Mouse (Mus musculus) embryonic facial prominence, embryonic 15.5 days (tissue): ENCODE measurements around the gene Fndc1. TPM values are rescaled to one million over a fixed set of nuclear protein-coding genes. Genes with fewer than 3 reads are reported as not detected.

ENCODE experiments used
- ATAC-seq: fragments of 200-750 bp; cut with Nextera tagmentation; 2 replicates; pipeline ENCODE4 v1.8.0; 2017; ENCODE audit warnings: low read depth, moderate TSS enrichment; ENCODE audit not compliant: insufficient number of reproducible peaks, low FRiP score, low TSS enrichment
- H3K27ac ChIP-seq: fragments of 300-500 bp; sonication (generic); replicated peaks from 2 replicates; pipeline ENCODE4 v1.5.1; 2015; ENCODE audit warnings: mild to moderate bottlenecking, inconsistent platforms
- H3K27me3 ChIP-seq: fragments of 300-500 bp; sonication (generic); 2 replicates; pipeline ENCODE4 v1.6.1; 2015; ENCODE audit warnings: inconsistent platforms
- H3K36me3 ChIP-seq: fragments of 300-500 bp; sonication (generic); 2 replicates; pipeline ENCODE4 v1.6.1; 2015; ENCODE audit warnings: mild to moderate bottlenecking, inconsistent platforms
- H3K4me1 ChIP-seq: fragments of 300-500 bp; sonication (generic); 2 replicates; pipeline ENCODE4 v1.6.1; 2015; ENCODE audit warnings: inconsistent platforms
- H3K4me2 ChIP-seq: fragments of 300-500 bp; sonication (generic); replicated peaks from 2 replicates; pipeline ENCODE4 v1.6.1; 2015; ENCODE audit warnings: mild to moderate bottlenecking, inconsistent platforms
- H3K4me3 ChIP-seq: fragments of 300-500 bp; sonication (generic); replicated peaks from 2 replicates; pipeline ENCODE4 v1.5.1; 2015; ENCODE audit warnings: mild to moderate bottlenecking, inconsistent platforms
- H3K9ac ChIP-seq: fragments of 300-500 bp; sonication (generic); 2 replicates; pipeline ENCODE4 v1.6.1; 2015; ENCODE audit warnings: inconsistent platforms
- H3K9me3 ChIP-seq: fragments of 300-500 bp; sonication (generic); replicated peaks from 2 replicates; pipeline ENCODE4 v1.6.1; 2016; ENCODE audit warnings: inconsistent platforms
- WGBS: fragments of 180-500 bp; shearing (Covaris S2); methylation state at CpG from one replicate; pipeline ENCODE4 v1.1.7; 2015; 5-methylcytosine and 5-hydroxymethylcytosine counted together
- polyA plus RNA-seq: library from polyadenylated mRNA; unstranded; fragments of >200 nt; fragmentation: Nextera tagmentation; extraction: Ambion mirVana; gene quantifications from 2 replicates; pipeline ENCODE4 v1.2.1, GENCODE M21; 2015

Gene Fndc1
- polyA plus RNA-seq, 1 experiment from 2014 or later, result 51.6 TPM

DNA sequence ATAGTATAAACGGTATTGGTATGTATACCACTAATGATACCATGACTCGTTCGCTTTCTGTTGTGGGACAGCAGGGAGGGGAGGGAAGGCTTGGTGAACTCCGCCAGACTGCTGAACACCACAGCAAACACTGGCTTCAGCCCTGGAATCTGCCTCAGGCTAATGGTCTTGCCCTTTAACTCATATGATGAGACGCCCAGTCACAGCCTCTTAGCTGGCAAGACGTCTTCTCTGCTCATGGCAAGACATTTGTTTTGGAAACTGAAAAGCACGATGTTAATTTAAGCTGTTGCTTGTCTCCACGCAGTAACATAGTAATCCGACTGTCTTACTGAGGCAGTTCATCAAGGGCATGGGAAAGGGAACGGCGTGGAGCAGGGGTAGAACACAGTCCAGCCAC is 72.1 kb downstream of the Fndc1 start:
- H3K4me2 ChIP-seq, result no peak overlapping the region
- 63% methylated on average over 11 of the region's 11 CpGs for WGBS

DNA sequence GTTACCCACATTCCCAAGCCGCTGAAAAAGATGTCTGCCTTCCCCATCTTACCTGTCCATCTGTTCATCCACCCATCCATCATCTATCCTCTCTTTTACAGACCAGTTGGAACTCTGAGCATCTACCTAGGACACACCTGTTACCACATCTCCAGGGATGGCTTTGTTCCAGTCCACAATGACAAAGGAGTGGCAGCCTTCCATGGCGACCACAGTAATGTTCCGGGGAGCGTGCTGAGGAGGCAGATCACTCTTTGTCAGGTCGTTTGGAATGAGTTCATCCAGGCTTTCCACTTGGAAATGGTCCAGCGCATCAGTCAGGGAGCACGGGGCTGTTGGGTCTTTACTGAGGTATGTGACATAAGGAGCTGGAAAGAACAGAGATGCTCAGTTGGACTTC is 73.7 kb downstream of the Fndc1 start:
- no peak overlapping the region for H3K4me3 ChIP-seq

More for the DNA sequence above, 72.1 kb downstream of the Fndc1 start:
- Histone ChIP-seq H3K4me3 (no peak overlapping the region), H3K27ac (no peak overlapping the region), H3K9me3 (no peaks in the 10 kb centered on the region), H3K36me3 (no peaks in the 10 kb centered on the region), H3K27me3 (no peaks in the 10 kb centered on the region), H3K9ac (no peak overlapping the region), H3K4me1 (no peaks in the 10 kb centered on the region)
- ATAC-seq, result no peak

DNA sequence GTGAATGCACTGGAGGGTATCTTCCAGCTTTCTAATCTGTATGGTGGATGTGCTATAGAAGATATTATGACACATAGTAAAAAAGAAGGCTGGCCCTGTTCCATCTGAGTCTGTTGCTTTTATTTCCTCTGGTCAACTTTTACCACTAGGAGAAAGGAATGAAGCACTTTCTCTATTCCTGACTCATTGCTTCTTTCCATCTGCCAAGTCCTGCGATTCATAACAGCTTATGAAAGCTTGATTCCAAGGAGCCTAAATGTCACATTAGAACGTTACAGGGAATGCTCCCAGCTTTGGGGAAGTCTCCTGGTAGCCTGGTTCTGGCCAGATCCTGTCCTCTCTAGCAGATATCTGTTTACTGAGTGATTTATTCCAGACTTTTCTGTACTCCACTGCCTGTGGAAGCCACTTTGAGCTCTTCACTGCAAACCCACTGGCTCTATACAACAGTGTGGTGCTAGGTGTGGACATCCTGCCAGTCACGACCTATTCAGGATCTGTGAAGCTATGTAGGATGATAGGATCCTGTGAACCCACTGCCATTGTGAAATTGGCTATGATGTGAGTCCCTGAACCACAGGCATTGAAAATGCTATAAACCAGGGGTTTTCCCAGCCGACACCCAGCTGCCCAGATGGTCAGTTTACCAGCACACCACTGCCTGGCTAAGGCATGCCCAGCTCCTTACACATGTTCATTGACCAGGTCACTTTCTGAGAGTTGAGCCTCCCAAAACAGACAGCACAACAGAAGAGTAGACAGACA is 77.9 kb downstream of the Fndc1 start:
- no peaks in the 10 kb centered on the region for H3K4me1 ChIP-seq
- H3K4me3 ChIP-seq, result no peak overlapping the region
- H3K27me3 ChIP-seq, result no peaks in the 10 kb centered on the region
- no peak overlapping the region for H3K4me2 ChIP-seq
- no peaks in the 10 kb centered on the region for H3K9me3 ChIP-seq
- ATAC-seq, result no peak; the same call in 1 of the 2 replicates
- WGBS, result 73% methylated on average over 4 of the region's 4 CpGs
- H3K36me3 ChIP-seq, result peaks cover 4% of the 10 kb centered on the region; the same call in 1 of the 2 replicates
- H3K27ac ChIP-seq, result no peak overlapping the region
- no peak overlapping the region for H3K9ac ChIP-seq

More for the DNA sequence above, 73.7 kb downstream of the Fndc1 start:
- no peak overlapping the region for H3K4me2 ChIP-seq
- ATAC-seq, result no peak
- no peaks in the 10 kb centered on the region for H3K4me1 ChIP-seq
- 72% methylated on average over 7 of the region's 7 CpGs for WGBS
- H3K27me3 ChIP-seq, result no peaks in the 10 kb centered on the region
- no peak overlapping the region for H3K27ac ChIP-seq
- peaks cover 4% of the 10 kb centered on the region; the same call in 1 of the 2 replicates for H3K36me3 ChIP-seq
- no peaks in the 10 kb centered on the region for H3K9me3 ChIP-seq
- no peak overlapping the region for H3K9ac ChIP-seq

DNA sequence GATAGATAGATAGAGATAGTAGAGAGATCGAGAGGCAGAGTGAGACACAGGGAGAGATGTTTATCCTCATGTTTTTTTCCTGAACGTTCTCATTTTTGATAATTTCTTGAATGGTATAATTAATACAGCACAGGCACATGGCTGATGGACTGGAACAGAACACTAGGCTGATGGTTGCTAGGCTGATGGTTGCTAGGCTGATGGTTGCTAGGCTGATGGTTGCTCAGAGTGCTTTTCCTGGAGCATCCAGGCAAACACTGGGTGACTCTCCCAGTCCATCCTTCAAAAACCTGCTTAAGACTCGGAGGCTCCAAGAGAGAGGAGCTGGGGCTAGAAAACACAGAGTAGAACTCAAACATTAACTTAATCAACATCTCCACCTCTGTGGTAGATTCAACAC is 80.3 kb downstream of the Fndc1 start:
- Histone ChIP-seq H3K9me3 (no peaks in the 10 kb centered on the region), H3K36me3 (peaks cover 4% of the 10 kb centered on the region; the same call in 1 of the 2 replicates), H3K4me1 (no peaks in the 10 kb centered on the region), H3K9ac (no peak overlapping the region), H3K27ac (no peak overlapping the region), H3K4me2 (no peak overlapping the region), H3K4me3 (no peak overlapping the region), H3K27me3 (no peaks in the 10 kb centered on the region)
- ATAC-seq, result no peak
- 85% methylated on average over 3 of the region's 3 CpGs for WGBS

DNA sequence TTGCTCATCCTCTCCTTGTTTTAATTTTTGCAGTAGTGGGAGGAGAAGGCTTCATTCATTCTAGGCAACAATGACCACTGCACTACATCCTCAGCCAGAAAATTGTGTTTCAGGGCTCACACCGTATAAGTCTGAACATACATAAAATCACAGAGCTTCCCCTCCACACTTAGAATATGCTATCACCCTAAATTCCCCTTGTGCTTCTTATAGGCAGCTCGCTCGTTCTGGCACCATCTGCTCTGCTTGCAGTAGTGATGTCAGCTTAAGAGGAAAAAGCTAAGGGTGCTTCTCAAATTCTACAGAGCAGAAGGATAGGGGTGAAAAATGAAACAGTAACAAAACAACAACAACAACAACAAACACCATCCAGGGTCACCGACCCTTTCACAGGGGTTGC is 82.1 kb downstream of the Fndc1 start:
- Histone ChIP-seq H3K9ac (no peak overlapping the region), H3K9me3 (no peaks in the 10 kb centered on the region), H3K4me2 (no peak overlapping the region), H3K36me3 (peaks cover 4% of the 10 kb centered on the region; the same call in 1 of the 2 replicates), H3K4me3 (no peak overlapping the region), H3K27ac (no peak overlapping the region), H3K27me3 (no peaks in the 10 kb centered on the region), H3K4me1 (no peaks in the 10 kb centered on the region)
- WGBS, result 91% methylated on average over 4 of the region's 4 CpGs
- ATAC-seq, result no peak

DNA sequence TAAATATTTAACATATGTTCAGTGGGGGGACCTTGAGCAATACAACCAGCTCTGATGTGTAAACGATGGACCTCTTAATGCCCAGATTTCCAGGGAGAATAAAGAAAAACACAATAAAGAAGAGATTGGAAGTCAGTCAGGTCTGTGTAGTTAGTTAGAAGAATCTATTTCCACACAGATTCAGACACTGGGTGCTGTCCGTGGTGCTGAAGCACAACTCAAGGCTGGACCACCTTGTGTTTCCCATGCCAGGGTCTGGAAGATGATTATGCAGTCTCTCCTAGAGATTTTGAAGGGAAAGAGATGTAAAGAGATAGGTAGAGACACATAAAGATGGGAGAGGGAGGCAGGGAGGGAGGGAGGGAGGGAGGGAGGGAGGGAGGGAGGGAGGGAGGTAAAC is 86.1 kb downstream of the Fndc1 start:
- no peak for ATAC-seq
- 19% methylated on average over 2 of the region's 2 CpGs for WGBS
- Histone ChIP-seq H3K36me3 (no peaks in the 10 kb centered on the region), H3K4me2 (no peak overlapping the region), H3K9ac (no peak overlapping the region), H3K27ac (no peak overlapping the region), H3K27me3 (no peaks in the 10 kb centered on the region), H3K4me3 (no peak overlapping the region), H3K9me3 (no peaks in the 10 kb centered on the region), H3K4me1 (no peaks in the 10 kb centered on the region)

DNA sequence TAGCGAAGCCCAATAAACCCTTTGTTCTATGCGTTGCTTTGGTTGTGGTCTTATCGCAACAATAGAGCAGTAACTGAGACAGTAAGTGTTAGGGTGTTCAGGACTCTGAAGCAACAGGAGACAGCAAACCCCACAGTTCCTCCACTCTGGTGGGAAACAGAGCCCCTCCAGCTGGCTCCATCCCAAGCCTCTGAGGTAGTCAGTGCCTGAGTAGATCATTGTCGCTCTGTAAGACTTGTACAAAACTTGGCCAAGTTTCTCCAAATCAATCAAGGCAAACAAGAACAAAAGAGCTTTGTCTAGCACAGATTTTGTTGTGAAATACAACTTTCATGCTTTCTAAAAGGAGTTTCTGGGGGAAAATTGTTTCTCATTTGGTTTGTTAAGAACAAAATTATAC is 104.1 kb downstream of the Fndc1 start:
- Histone ChIP-seq H3K9ac (no peak overlapping the region), H3K27ac (no peak overlapping the region), H3K4me1 (no peaks in the 10 kb centered on the region), H3K27me3 (no peaks in the 10 kb centered on the region), H3K9me3 (no peaks in the 10 kb centered on the region), H3K4me2 (no peak overlapping the region), H3K36me3 (no peaks in the 10 kb centered on the region), H3K4me3 (no peak overlapping the region)
- 82% methylated on average over 4 of the region's 4 CpGs for WGBS
- ATAC-seq, result no peak

DNA sequence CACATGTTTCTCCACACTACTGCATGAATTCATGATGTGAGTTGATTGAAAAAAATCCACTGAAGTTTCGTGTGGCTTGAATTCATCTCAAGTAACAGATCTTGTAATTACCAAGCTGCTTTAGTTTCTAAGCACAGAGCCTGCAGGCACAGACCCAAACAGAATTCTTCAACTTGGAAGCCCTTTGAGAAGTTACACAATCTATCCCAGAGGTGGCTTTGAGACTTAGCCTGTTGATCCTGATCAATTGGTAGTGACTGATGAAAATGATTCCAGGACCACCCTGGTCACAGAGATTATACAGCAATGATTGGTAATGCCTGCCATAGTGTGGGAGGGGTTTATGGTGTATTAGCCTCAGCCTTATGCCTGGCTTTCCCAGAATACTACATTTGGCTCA is 108.2 kb downstream of the Fndc1 start:
- Histone ChIP-seq H3K9ac (no peak overlapping the region), H3K36me3 (no peaks in the 10 kb centered on the region), H3K4me2 (no peak overlapping the region), H3K27ac (no peak overlapping the region), H3K4me1 (no peaks in the 10 kb centered on the region), H3K9me3 (no peaks in the 10 kb centered on the region), H3K27me3 (no peaks in the 10 kb centered on the region), H3K4me3 (no peak overlapping the region)
- ATAC-seq, result no peak
- WGBS, result 7% methylated on average over 1 of the region's 1 CpGs

DNA sequence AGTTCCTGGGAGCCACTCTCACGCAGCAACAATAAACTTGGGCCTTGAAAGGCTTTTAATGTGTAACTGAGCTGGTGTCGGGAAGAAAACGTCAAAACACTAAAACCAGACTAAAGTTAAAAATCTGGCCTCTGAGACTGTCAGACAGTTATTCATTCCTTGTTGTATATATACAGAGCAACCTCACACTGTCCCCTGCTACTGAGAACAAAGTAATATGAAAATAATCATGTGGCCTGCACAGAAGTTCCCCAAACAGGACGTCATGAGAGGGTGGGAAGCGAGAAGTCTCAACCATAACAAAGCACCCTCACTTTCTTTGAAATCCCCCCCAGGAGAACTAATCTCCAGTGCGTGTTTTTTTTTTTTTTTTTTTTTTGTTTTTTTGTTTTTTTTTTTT is 109.2 kb downstream of the Fndc1 start:
- Histone ChIP-seq H3K27ac (no peak overlapping the region), H3K4me3 (no peak overlapping the region), H3K27me3 (no peaks in the 10 kb centered on the region), H3K9me3 (no peaks in the 10 kb centered on the region), H3K4me2 (no peak overlapping the region), H3K36me3 (no peaks in the 10 kb centered on the region), H3K4me1 (no peaks in the 10 kb centered on the region), H3K9ac (no peak overlapping the region)
- WGBS, result 68% methylated on average over 6 of the region's 6 CpGs
- ATAC-seq, result no peak

DNA sequence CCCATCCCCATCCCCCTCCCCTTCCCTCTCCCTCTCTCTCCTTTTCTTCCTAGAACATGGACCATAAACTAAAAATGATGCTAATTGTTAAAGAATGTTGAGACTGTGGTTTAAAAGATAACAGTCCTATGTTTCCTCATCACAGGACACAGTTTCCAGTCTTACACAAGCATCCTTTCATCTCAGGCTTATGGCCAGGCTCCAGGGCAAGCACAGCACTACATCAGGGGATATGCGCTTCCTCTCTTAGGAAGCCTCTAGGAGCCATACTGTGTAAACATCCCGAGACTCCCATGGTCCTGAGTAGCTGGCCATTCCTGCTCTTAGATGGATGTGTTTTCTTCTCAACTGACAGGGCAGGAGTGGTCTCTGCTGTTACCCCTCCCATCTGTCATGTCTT is 114.1 kb downstream of the Fndc1 start:
- no peak for ATAC-seq
- Histone ChIP-seq H3K4me1 (no peaks in the 10 kb centered on the region), H3K36me3 (no peaks in the 10 kb centered on the region), H3K27ac (no peak overlapping the region), H3K4me2 (no peak overlapping the region), H3K9me3 (no peaks in the 10 kb centered on the region), H3K27me3 (no peaks in the 10 kb centered on the region), H3K9ac (no peak overlapping the region), H3K4me3 (no peak overlapping the region)
- 70% methylated on average over 2 of the region's 2 CpGs for WGBS

DNA sequence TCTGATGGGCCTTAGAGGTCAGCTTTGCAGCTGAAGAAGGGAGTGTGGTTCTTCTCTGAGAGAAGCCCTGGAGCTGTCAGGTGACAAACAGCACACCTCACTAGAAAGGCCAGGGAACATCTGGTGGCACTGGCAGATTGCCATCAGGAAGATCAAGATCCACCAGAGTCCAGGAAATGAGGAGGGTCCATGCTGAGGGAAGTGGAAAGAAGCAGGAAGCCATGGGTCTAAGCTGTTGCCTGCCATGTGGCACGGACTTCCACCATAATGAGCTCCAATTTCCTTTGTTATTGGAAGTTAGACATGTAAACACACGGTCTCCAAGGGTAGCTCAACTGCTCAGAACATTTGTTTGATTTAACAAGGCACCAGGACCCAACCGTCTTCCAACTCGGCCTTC is 120.0 kb downstream of the Fndc1 start:
- 67% methylated on average over 4 of the region's 4 CpGs for WGBS
- no peak for ATAC-seq

DNA sequence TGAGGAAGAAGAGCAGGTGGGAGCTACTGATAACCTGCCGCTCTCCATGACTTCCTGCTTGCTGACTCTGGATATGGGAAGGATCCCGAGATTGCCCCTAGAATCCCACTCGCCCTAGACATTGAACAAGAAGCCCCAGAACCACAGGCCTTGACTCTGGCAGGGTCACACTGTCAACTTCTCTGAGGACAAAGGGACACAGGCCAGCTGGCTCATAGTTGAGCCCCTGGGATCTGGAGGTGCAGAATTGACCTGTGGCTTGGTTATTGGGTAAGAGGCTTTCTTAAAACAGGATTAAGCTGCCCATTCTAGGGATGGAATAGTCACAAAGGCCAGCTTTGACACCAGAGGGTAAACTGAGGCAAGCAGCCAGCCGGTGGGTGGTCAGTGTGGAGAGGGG is 136.8 kb downstream of the Fndc1 start:
- H3K4me1 ChIP-seq, result peaks cover 7% of the 10 kb centered on the region; the same call in 1 of the 2 replicates
- no peak overlapping the region for H3K4me3 ChIP-seq
- WGBS, result 83% methylated on average over 4 of the region's 4 CpGs

More for the DNA sequence above, 120.0 kb downstream of the Fndc1 start:
- Histone ChIP-seq H3K4me1 (no peaks in the 10 kb centered on the region), H3K9me3 (no peaks in the 10 kb centered on the region), H3K27ac (no peak overlapping the region), H3K27me3 (no peaks in the 10 kb centered on the region), H3K36me3 (no peaks in the 10 kb centered on the region), H3K4me3 (no peak overlapping the region), H3K4me2 (no peak overlapping the region), H3K9ac (no peak overlapping the region)

More for the DNA sequence above, 136.8 kb downstream of the Fndc1 start:
- Histone ChIP-seq H3K27ac (no peak overlapping the region), H3K36me3 (no peaks in the 10 kb centered on the region), H3K9ac (no peak overlapping the region), H3K9me3 (no peaks in the 10 kb centered on the region), H3K27me3 (no peaks in the 10 kb centered on the region), H3K4me2 (no peak overlapping the region)
- no peak for ATAC-seq
